Mouse (Mus musculus) effector memory CD4-positive, alpha-beta T cell, adult 5 months (primary cell): ENCODE results near the gene Ptpro. TPM values are rescaled to one million over a fixed set of nuclear protein-coding genes. Genes with fewer than 3 reads are reported as not detected.

Source experiments
- polyA plus RNA-seq: library from polyadenylated mRNA; unstranded; fragments of 100-300 nt; shearing (Covaris generic); gene quantifications from one replicate; pipeline ENCODE4 v1.2.1, GENCODE M21; 2017

The Ptpro gene
- polyA plus RNA-seq = not detected

DNA sequence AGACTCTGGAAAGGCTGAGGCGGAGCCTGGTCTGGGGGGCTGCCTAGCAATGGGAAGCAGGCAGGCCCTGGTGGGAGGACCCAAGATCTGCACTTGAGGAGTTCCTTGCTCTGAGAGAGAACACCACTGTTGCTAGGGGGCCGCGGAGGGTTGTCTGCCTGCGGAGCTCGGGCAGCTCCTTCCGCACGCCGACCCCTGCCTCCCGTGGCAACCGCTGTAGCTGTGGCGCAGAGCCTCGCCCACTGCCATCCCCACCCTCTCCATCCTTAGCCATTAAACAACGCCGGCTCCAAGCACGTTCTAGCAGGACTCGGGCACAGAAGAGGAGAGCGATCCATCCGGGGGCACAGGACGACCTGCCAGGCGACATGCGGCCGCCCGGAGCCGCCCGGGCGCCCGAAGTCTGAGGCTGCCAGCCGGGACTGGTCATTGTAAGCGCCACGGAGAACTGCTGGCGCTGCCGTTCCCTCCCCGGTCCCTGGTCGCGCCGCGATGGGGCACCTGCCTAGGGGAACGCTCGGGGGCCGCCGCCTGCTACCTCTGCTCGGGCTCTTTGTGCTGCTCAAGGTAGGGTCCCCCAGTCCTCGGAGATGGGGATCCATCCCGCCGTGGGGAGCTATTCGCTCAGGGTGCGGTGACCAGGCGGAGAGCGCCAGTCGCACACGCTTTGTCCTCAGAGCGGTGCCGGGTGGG is at the start of gene Ptpro:
Gene Ptpro (plus strand): TSS at position 126 of the 693 bp plus-strand sequence.

Other genes starting within 250 kb of the Ptpro start
- gene Rerg, start 81.8 kb upstream of the Ptpro start, polyA plus RNA-seq = not detected